Mouse (Mus musculus): ENCODE measurements around the gene Klhdc7b. TPM values are rescaled to one million over a fixed set of nuclear protein-coding genes. Genes with fewer than 3 reads are reported as not detected.

Gene Klhdc7b
- not detected in 2 replicates for polyA plus RNA-seq (2012; rRNA removed)

GRCm38 (mm10) chr15:89384617-89385016, at the start of gene Klhdc7b:
Gene Klhdc7b (plus strand): TSS chr15:89384917.
- TF ChIP-seq POLR2A (IDR thresholded peaks at IDR 0.05; ENCODE audit: low read depth, low read length) (no peak), CTCF (conservative IDR thresholded peaks at IDR 0.05; ENCODE audit: insufficient read depth, insufficient read length, low read depth, low read length) (no peak)
- WGBS = 81% methylated on average over 7 of the region's 7 CpGs
- DNase-seq = no peak
- Histone ChIP-seq H3K4me3 (ENCODE audit: insufficient read depth, low read depth, low read length) (no peak within 1 kb of the TSS), H3K4me1 (ENCODE audit: control insufficient read depth, insufficient read depth, low read length) (no peaks in the 10 kb centered on the region), H3K36me3 (ENCODE audit: control insufficient read depth, insufficient read depth, low read length) (no peaks in the 10 kb centered on the region), H3K27me3 (replicated peaks; ENCODE audit: control insufficient read depth, insufficient read depth, low read length) (no peaks in the 10 kb centered on the region), H3K27ac (ENCODE audit: insufficient read depth, low read depth, low read length) (no peak within 1 kb of the TSS)

GRCm38 (mm10) chr15:89336422-89336821, 48.3 kb upstream of the Klhdc7b start:
- 60% methylated on average over 14 of the region's 14 CpGs for whole genome bisulfite sequencing
- Histone ChIP-seq H3K27ac (ENCODE audit: insufficient read depth, low read depth, low read length) (peak overlapping the region; percentile 77), H3K27me3 (replicated peaks; ENCODE audit: control insufficient read depth, insufficient read depth, low read length) (no peaks in the 10 kb centered on the region), H3K36me3 (ENCODE audit: control insufficient read depth, insufficient read depth, low read length) (peaks cover 11% of the 10 kb centered on the region; the same call in 1 of the 2 replicates), H3K4me1 (ENCODE audit: control insufficient read depth, insufficient read depth, low read length) (peaks cover 4% of the 10 kb centered on the region; the same call in 1 of the 2 replicates), H3K4me3 (ENCODE audit: insufficient read depth, low read depth, low read length) (peak overlapping the region; percentile 54)
- TF ChIP-seq POLR2A (IDR thresholded peaks at IDR 0.05; ENCODE audit: low read depth, low read length) (peak; percentile 64), CTCF (conservative IDR thresholded peaks at IDR 0.05; ENCODE audit: insufficient read depth, insufficient read length, low read depth, low read length) (no peak)
- peak; percentile 49 for DNase-seq

GRCm38 (mm10) chr15:89339696-89340095, 45.0 kb upstream of the Klhdc7b start:
- Histone ChIP-seq H3K4me3 (ENCODE audit: insufficient read depth, low read depth, low read length) (no peak overlapping the region), H3K27ac (ENCODE audit: insufficient read depth, low read depth, low read length) (no peak overlapping the region), H3K36me3 (ENCODE audit: control insufficient read depth, insufficient read depth, low read length) (peaks cover 11% of the 10 kb centered on the region; the same call in 1 of the 2 replicates), H3K27me3 (replicated peaks; ENCODE audit: control insufficient read depth, insufficient read depth, low read length) (no peaks in the 10 kb centered on the region), H3K4me1 (ENCODE audit: control insufficient read depth, insufficient read depth, low read length) (no peaks in the 10 kb centered on the region; the same call in 1 of the 2 replicates)
- TF ChIP-seq CTCF (conservative IDR thresholded peaks at IDR 0.05; ENCODE audit: insufficient read depth, insufficient read length, low read depth, low read length) = no peak
- TF ChIP-seq POLR2A (IDR thresholded peaks at IDR 0.05; ENCODE audit: low read depth, low read length) = no peak
- 73% methylated on average over 2 of the region's 2 CpGs for WGBS
- DNase-seq = no peak

- 59% methylated on average over 3 of the region's 3 CpGs for WGBS
- H3K27me3 ChIP-seq (replicated peaks; ENCODE audit: control insufficient read depth, insufficient read depth, low read length) = no peaks in the 10 kb centered on the region
- no peak for DNase-seq
- no peak overlapping the region for H3K27ac ChIP-seq (ENCODE audit: insufficient read depth, low read depth, low read length)
- no peak overlapping the region for H3K4me3 ChIP-seq (ENCODE audit: insufficient read depth, low read depth, low read length)
- H3K4me1 ChIP-seq (ENCODE audit: control insufficient read depth, insufficient read depth, low read length) = no peaks in the 10 kb centered on the region; the same call in 1 of the 2 replicates
- TF ChIP-seq POLR2A (IDR thresholded peaks at IDR 0.05; ENCODE audit: low read depth, low read length) = no peak
- no peak for TF ChIP-seq CTCF (conservative IDR thresholded peaks at IDR 0.05; ENCODE audit: insufficient read depth, insufficient read length, low read depth, low read length)
- peaks cover 11% of the 10 kb centered on the region; the same call in 1 of the 2 replicates for H3K36me3 ChIP-seq (ENCODE audit: control insufficient read depth, insufficient read depth, low read length)
Measured at GRCm38 (mm10) chr15:89340136-89340535, 44.6 kb upstream of the Klhdc7b start.

GRCm38 (mm10) chr15:89341678-89342077, 43.0 kb upstream of the Klhdc7b start:
- 42% methylated on average over 1 of the region's 1 CpGs for WGBS
- no peak for TF ChIP-seq CTCF (conservative IDR thresholded peaks at IDR 0.05; ENCODE audit: insufficient read depth, insufficient read length, low read depth, low read length)
- TF ChIP-seq POLR2A (IDR thresholded peaks at IDR 0.05; ENCODE audit: low read depth, low read length) = no peak
- Histone ChIP-seq H3K27ac (ENCODE audit: insufficient read depth, low read depth, low read length) (no peak overlapping the region), H3K27me3 (replicated peaks; ENCODE audit: control insufficient read depth, insufficient read depth, low read length) (no peaks in the 10 kb centered on the region), H3K4me1 (ENCODE audit: control insufficient read depth, insufficient read depth, low read length) (no peaks in the 10 kb centered on the region; the same call in 1 of the 2 replicates), H3K4me3 (ENCODE audit: insufficient read depth, low read depth, low read length) (no peak overlapping the region), H3K36me3 (ENCODE audit: control insufficient read depth, insufficient read depth, low read length) (peaks cover 3% of the 10 kb centered on the region; the same call in 1 of the 2 replicates)
- no peak for DNase-seq

GRCm38 (mm10) chr15:89343325-89343724, 41.4 kb upstream of the Klhdc7b start:
- H3K4me1 ChIP-seq (ENCODE audit: control insufficient read depth, insufficient read depth, low read length) = no peaks in the 10 kb centered on the region
- no peaks in the 10 kb centered on the region for H3K27me3 ChIP-seq (replicated peaks; ENCODE audit: control insufficient read depth, insufficient read depth, low read length)
- H3K36me3 ChIP-seq (ENCODE audit: control insufficient read depth, insufficient read depth, low read length) = no peaks in the 10 kb centered on the region
- 0 out of 2 replicates have a peak, but pooled peaks have one; percentile 11 for TF ChIP-seq CTCF (conservative IDR thresholded peaks at IDR 0.05; ENCODE audit: insufficient read depth, insufficient read length, low read depth, low read length)
- TF ChIP-seq POLR2A (IDR thresholded peaks at IDR 0.05; ENCODE audit: low read depth, low read length) = no peak
- no peak overlapping the region for H3K27ac ChIP-seq (ENCODE audit: insufficient read depth, low read depth, low read length)
- WGBS = 72% methylated on average over 3 of the region's 3 CpGs
- no peak overlapping the region for H3K4me3 ChIP-seq (ENCODE audit: insufficient read depth, low read depth, low read length)
- DNase-seq = peak; percentile 20

GRCm38 (mm10) chr15:89350447-89350846, 34.3 kb upstream of the Klhdc7b start:
- Histone ChIP-seq H3K4me1 (ENCODE audit: control insufficient read depth, insufficient read depth, low read length) (peaks cover 7% of the 10 kb centered on the region; the same call in 1 of the 2 replicates), H3K4me3 (ENCODE audit: insufficient read depth, low read depth, low read length) (no peak overlapping the region), H3K27ac (ENCODE audit: insufficient read depth, low read depth, low read length) (peak overlapping the region; percentile 7; the same call in 1 of the 2 replicates), H3K27me3 (replicated peaks; ENCODE audit: control insufficient read depth, insufficient read depth, low read length) (no peaks in the 10 kb centered on the region), H3K36me3 (ENCODE audit: control insufficient read depth, insufficient read depth, low read length) (peaks cover 3% of the 10 kb centered on the region; the same call in 1 of the 2 replicates)
- 70% methylated on average over 5 of the region's 5 CpGs for WGBS
- TF ChIP-seq POLR2A (IDR thresholded peaks at IDR 0.05; ENCODE audit: low read depth, low read length) = no peak
- no peak for TF ChIP-seq CTCF (conservative IDR thresholded peaks at IDR 0.05; ENCODE audit: insufficient read depth, insufficient read length, low read depth, low read length)
- peak; percentile 42 for DNase-seq

All from kidney, adult 2 months (tissue).